Mouse (Mus musculus): ENCODE results near the gene Rpl26. TPM values are rescaled to one million over a fixed set of nuclear protein-coding genes. Genes with fewer than 3 reads are reported as not detected.

The Rpl26 gene
- polyA plus RNA-seq, 1 experiment = 681 TPM

GRCm38 (mm10) chr11:68897838-68898237, 3.5 kb upstream of the Rpl26 start:
- Histone ChIP-seq H3K4me1 (ENCODE audit: control insufficient read depth, insufficient read depth, insufficient read length) (peaks cover 7% of the 10 kb centered on the region; the same call in 1 of the 2 replicates), H3K27ac (ENCODE audit: insufficient read depth, low read length) (no peak overlapping the region), H3K36me3 (ENCODE audit: control insufficient read depth, insufficient read depth, low read length) (peaks cover 1% of the 10 kb centered on the region), H3K4me3 (ENCODE audit: extremely low read depth, insufficient read depth, insufficient read length) (no peak overlapping the region), H3K27me3 (ENCODE audit: control insufficient read depth, insufficient read depth, low read length) (0 out of 2 replicates have a peak, but pooled peaks cover 2% of the 10 kb centered on the region)
- no peak for TF ChIP-seq CTCF (IDR thresholded peaks at IDR 0.05; ENCODE audit: extremely low read depth, insufficient read depth, insufficient read length, insufficient replicate concordance)
- DNase-seq (ENCODE audit: low read depth in 1 of 2, low spot score in 2 of 2) = no peak
- WGBS = 56% methylated on average over 6 of the region's 6 CpGs

- no peak for DNase-seq (ENCODE audit: low read depth in 1 of 2, low spot score in 2 of 2)
- H3K27ac ChIP-seq (ENCODE audit: insufficient read depth, low read length) = no peak overlapping the region
- H3K36me3 ChIP-seq (ENCODE audit: control insufficient read depth, insufficient read depth, low read length) = peaks cover 6% of the 10 kb centered on the region
- H3K4me3 ChIP-seq (ENCODE audit: extremely low read depth, insufficient read depth, insufficient read length) = no peak overlapping the region
- TF ChIP-seq CTCF (IDR thresholded peaks at IDR 0.05; ENCODE audit: extremely low read depth, insufficient read depth, insufficient read length, insufficient replicate concordance) (no peak), POLR2A (IDR thresholded peaks at IDR 0.05; ENCODE audit: low read depth, low read length) (no peak)
- 0 out of 2 replicates have a peak, but pooled peaks cover 2% of the 10 kb centered on the region for H3K27me3 ChIP-seq (ENCODE audit: control insufficient read depth, insufficient read depth, low read length)
- WGBS = 79% methylated on average over 6 of the region's 6 CpGs
- peaks cover 7% of the 10 kb centered on the region; the same call in 1 of the 2 replicates for H3K4me1 ChIP-seq (ENCODE audit: control insufficient read depth, insufficient read depth, insufficient read length)
Measured at GRCm38 (mm10) chr11:68898790-68899189, 2.6 kb upstream of the Rpl26 start.

- 72% methylated on average over 8 of the region's 8 CpGs for WGBS
- Histone ChIP-seq H3K4me3 (ENCODE audit: extremely low read depth, insufficient read depth, insufficient read length) (no peak overlapping the region), H3K4me1 (ENCODE audit: control insufficient read depth, insufficient read depth, insufficient read length) (peaks cover 7% of the 10 kb centered on the region; the same call in 1 of the 2 replicates), H3K27me3 (ENCODE audit: control insufficient read depth, insufficient read depth, low read length) (0 out of 2 replicates have a peak, but pooled peaks cover 2% of the 10 kb centered on the region), H3K27ac (ENCODE audit: insufficient read depth, low read length) (no peak overlapping the region), H3K36me3 (ENCODE audit: control insufficient read depth, insufficient read depth, low read length) (peaks cover 15% of the 10 kb centered on the region)
- no peak for TF ChIP-seq CTCF (IDR thresholded peaks at IDR 0.05; ENCODE audit: extremely low read depth, insufficient read depth, insufficient read length, insufficient replicate concordance)
- no peak for TF ChIP-seq POLR2A (IDR thresholded peaks at IDR 0.05; ENCODE audit: low read depth, low read length)
- DNase-seq (ENCODE audit: low read depth in 1 of 2, low spot score in 2 of 2) = no peak
Measured at GRCm38 (mm10) chr11:68899815-68900214, 1.6 kb upstream of the Rpl26 start.

GRCm38 (mm10) chr11:68900519-68901350, 648 bp upstream of the Rpl26 start:
- H3K36me3 ChIP-seq (ENCODE audit: control insufficient read depth, insufficient read depth, low read length) = peaks cover 22% of the 10 kb centered on the region
- peak overlapping the region; percentile 47 for H3K4me3 ChIP-seq (ENCODE audit: extremely low read depth, insufficient read depth, insufficient read length)
- H3K27me3 ChIP-seq (ENCODE audit: control insufficient read depth, insufficient read depth, low read length) = 0 out of 2 replicates have a peak, but pooled peaks cover 2% of the 10 kb centered on the region
- DNase-seq (ENCODE audit: low read depth in 1 of 2, low spot score in 2 of 2) = peak in 1 of 2 experiments; percentile 6
- WGBS = 37% methylated on average over 31 of the region's 31 CpGs
- H3K4me1 ChIP-seq (ENCODE audit: control insufficient read depth, insufficient read depth, insufficient read length) = peaks cover 7% of the 10 kb centered on the region; the same call in 1 of the 2 replicates
- TF ChIP-seq POLR2A (IDR thresholded peaks at IDR 0.05; ENCODE audit: low read depth, low read length) = no peak
- TF ChIP-seq CTCF (IDR thresholded peaks at IDR 0.05; ENCODE audit: extremely low read depth, insufficient read depth, insufficient read length, insufficient replicate concordance) = no peak
- H3K27ac ChIP-seq (ENCODE audit: insufficient read depth, low read length) = no peak overlapping the region

- no peak for TF ChIP-seq CTCF (IDR thresholded peaks at IDR 0.05; ENCODE audit: extremely low read depth, insufficient read depth, insufficient read length, insufficient replicate concordance)
- TF ChIP-seq POLR2A (IDR thresholded peaks at IDR 0.05; ENCODE audit: low read depth, low read length) = no peak
- WGBS = 3% methylated on average over 10 of the region's 10 CpGs
- DNase-seq (ENCODE audit: low read depth in 1 of 2, low spot score in 2 of 2) = no peak
- H3K4me3 ChIP-seq (ENCODE audit: extremely low read depth, insufficient read depth, insufficient read length) = peak overlapping the region; percentile 89
- H3K36me3 ChIP-seq (ENCODE audit: control insufficient read depth, insufficient read depth, low read length) = peaks cover 32% of the 10 kb centered on the region
- peaks cover 7% of the 10 kb centered on the region; the same call in 1 of the 2 replicates for H3K4me1 ChIP-seq (ENCODE audit: control insufficient read depth, insufficient read depth, insufficient read length)
- H3K27ac ChIP-seq (ENCODE audit: insufficient read depth, low read length) = no peak overlapping the region
- H3K27me3 ChIP-seq (ENCODE audit: control insufficient read depth, insufficient read depth, low read length) = 0 out of 2 replicates have a peak, but pooled peaks cover 2% of the 10 kb centered on the region
Measured at GRCm38 (mm10) chr11:68902047-68902364, 623 bp downstream of the Rpl26 start.

GRCm38 (mm10) chr11:68902367-68902766, 984 bp downstream of the Rpl26 start:
- no peak for DNase-seq (ENCODE audit: low read depth in 1 of 2, low spot score in 2 of 2)
- peak overlapping the region; percentile 37; the same call in 1 of the 2 replicates for H3K4me3 ChIP-seq (ENCODE audit: extremely low read depth, insufficient read depth, insufficient read length)
- WGBS = 8% methylated on average over 11 of the region's 11 CpGs
- TF ChIP-seq CTCF (IDR thresholded peaks at IDR 0.05; ENCODE audit: extremely low read depth, insufficient read depth, insufficient read length, insufficient replicate concordance) = no peak
- TF ChIP-seq POLR2A (IDR thresholded peaks at IDR 0.05; ENCODE audit: low read depth, low read length) = no peak
- H3K36me3 ChIP-seq (ENCODE audit: control insufficient read depth, insufficient read depth, low read length) = peaks cover 33% of the 10 kb centered on the region
- H3K27me3 ChIP-seq (ENCODE audit: control insufficient read depth, insufficient read depth, low read length) = 0 out of 2 replicates have a peak, but pooled peaks cover 2% of the 10 kb centered on the region
- H3K4me1 ChIP-seq (ENCODE audit: control insufficient read depth, insufficient read depth, insufficient read length) = peaks cover 7% of the 10 kb centered on the region; the same call in 1 of the 2 replicates
- no peak overlapping the region for H3K27ac ChIP-seq (ENCODE audit: insufficient read depth, low read length)

- WGBS = 74% methylated on average over 5 of the region's 5 CpGs
Measured at GRCm38 (mm10) chr11:68902823-68903222, 1.4 kb downstream of the Rpl26 start.

More at GRCm38 (mm10) chr11:68902823-68903222, 1.4 kb downstream of the Rpl26 start:
- Histone ChIP-seq H3K4me1 (ENCODE audit: control insufficient read depth, insufficient read depth, insufficient read length) (peaks cover 7% of the 10 kb centered on the region; the same call in 1 of the 2 replicates), H3K36me3 (ENCODE audit: control insufficient read depth, insufficient read depth, low read length) (peaks cover 33% of the 10 kb centered on the region), H3K4me3 (ENCODE audit: extremely low read depth, insufficient read depth, insufficient read length) (no peak overlapping the region), H3K27ac (ENCODE audit: insufficient read depth, low read length) (no peak overlapping the region), H3K27me3 (ENCODE audit: control insufficient read depth, insufficient read depth, low read length) (0 out of 2 replicates have a peak, but pooled peaks cover 2% of the 10 kb centered on the region)
- TF ChIP-seq POLR2A (IDR thresholded peaks at IDR 0.05; ENCODE audit: low read depth, low read length) = no peak
- no peak for TF ChIP-seq CTCF (IDR thresholded peaks at IDR 0.05; ENCODE audit: extremely low read depth, insufficient read depth, insufficient read length, insufficient replicate concordance)
- no peak for DNase-seq (ENCODE audit: low read depth in 1 of 2, low spot score in 2 of 2)

All from spleen, adult 2 months (tissue).